Mouse (Mus musculus) cerebellum, adult 9-10 months (tissue): ENCODE measurements around the gene Mthfr.

Experiments
- DNase-seq: peaks from one replicate; pipeline ENCODE4 v3.0.0; 2022

Gene Mthfr

GRCm38 (mm10) chr4:148038600-148039253, at the start of gene Mthfr, which contains the start of gene Clcn6:
Gene Mthfr, plus strand, starts transcription at chr4:148039077.
Gene Clcn6, minus strand, starts transcription at chr4:148038821.
- DNase-seq, result peak; percentile 99

GRCm38 (mm10) chr4:147993571-147994095, 45.2 kb upstream of the Mthfr start:
- DNase-seq, result no peak

- no peak for DNase-seq
Observed at GRCm38 (mm10) chr4:147995311-147995710, 43.6 kb upstream of the Mthfr start.

GRCm38 (mm10) chr4:148000202-148000772, 38.6 kb upstream of the Mthfr start, which contains the start of gene Nppa:
Gene Nppa, plus strand, starts transcription at chr4:148000722.
- DNase-seq, result no peak

- no peak for DNase-seq
Observed at GRCm38 (mm10) chr4:148001013-148001789, 37.7 kb upstream of the Mthfr start.

- DNase-seq, result no peak
Observed at GRCm38 (mm10) chr4:148001866-148002265, 37.0 kb upstream of the Mthfr start.

- no peak for DNase-seq
Observed at GRCm38 (mm10) chr4:148004361-148004760, 34.5 kb upstream of the Mthfr start.

GRCm38 (mm10) chr4:148008412-148008811, 30.5 kb upstream of the Mthfr start:
- peak; percentile 26 for DNase-seq

GRCm38 (mm10) chr4:148009641-148010040, 29.2 kb upstream of the Mthfr start:
- DNase-seq, result no peak

GRCm38 (mm10) chr4:148011332-148011731, 27.5 kb upstream of the Mthfr start:
- no peak for DNase-seq

GRCm38 (mm10) chr4:148012216-148012615, 26.7 kb upstream of the Mthfr start:
- no peak for DNase-seq

GRCm38 (mm10) chr4:148015418-148015817, 23.5 kb upstream of the Mthfr start:
- no peak for DNase-seq

- DNase-seq, result no peak
Observed at GRCm38 (mm10) chr4:148016981-148017380, 21.9 kb upstream of the Mthfr start.

GRCm38 (mm10) chr4:148018410-148018809, 20.5 kb upstream of the Mthfr start:
- no peak for DNase-seq

- no peak for DNase-seq
Observed at GRCm38 (mm10) chr4:148024003-148024402, 14.9 kb upstream of the Mthfr start.

GRCm38 (mm10) chr4:148029297-148029696, 9.6 kb upstream of the Mthfr start:
- DNase-seq, result no peak

GRCm38 (mm10) chr4:148030506-148030905, 8.4 kb upstream of the Mthfr start:
- DNase-seq, result no peak

GRCm38 (mm10) chr4:148033858-148034410, 4.9 kb upstream of the Mthfr start:
- no peak for DNase-seq

- peak; percentile 25 for DNase-seq
Observed at GRCm38 (mm10) chr4:148035440-148035839, 3.4 kb upstream of the Mthfr start.

- no peak for DNase-seq
Observed at GRCm38 (mm10) chr4:148038079-148038599, 738 bp upstream of the Mthfr start.

GRCm38 (mm10) chr4:148039254-148040028, 564 bp downstream of the Mthfr start:
- DNase-seq, result peak; percentile 71
